Mouse (Mus musculus) C2C12 (cell line): ENCODE results near the gene Dysf.

Experiments
- CEBPB ChIP-seq: IDR thresholded peaks from one replicate; pipeline ENCODE4 v1.6.1; 2011; ENCODE audit warnings: low read depth, mild to moderate bottlenecking, control low read depth, moderate library complexity
- CTCF ChIP-seq: IDR thresholded peaks from one replicate; pipeline ENCODE4 v1.5.1; 2011; ENCODE audit not compliant: control insufficient read depth, insufficient read depth, insufficient read length
- MAX ChIP-seq: IDR thresholded peaks from one replicate; pipeline ENCODE4 v1.6.1; 2011; ENCODE audit warnings: mild to moderate bottlenecking, control low read depth
- MYOG ChIP-seq: IDR thresholded peaks from one replicate; pipeline ENCODE4 v1.6.1; 2011; ENCODE audit not compliant: control insufficient read depth, insufficient read length; ENCODE audit errors: extremely low read depth
- USF1 ChIP-seq: IDR thresholded peaks from one replicate; pipeline ENCODE4 v1.6.1; 2011; ENCODE audit warnings: low read depth, mild to moderate bottlenecking, control low read depth, moderate library complexity

- TF ChIP-seq CTCF (no peak), MAX (no peak), MYOG (no peak), CEBPB (no peak), USF1 (no peak)
Measured at GRCm38 (mm10) chr6:84213101-84213500, 204.7 kb downstream of the Dysf start.
